Mouse (Mus musculus): ENCODE measurements at regions not wholly inside any gene's neighbourhood (a gene's known extent, or its start where the extent isn't known, plus 50 kb on each side); places are given as distances from the start of the nearest gene placed in this dataset.

- DNase-seq, result no peak
Measured at GRCm38 (mm10) chr14:18391824-18392486, 60.3 kb upstream of the Ube2e1 start.

GRCm38 (mm10) chr14:18389390-18389789 is 57.7 kb upstream of the Ube2e1 start:
- no peak for DNase-seq

- peak; percentile 31 for DNase-seq
Measured at GRCm38 (mm10) chr14:18385953-18386668, 54.5 kb upstream of the Ube2e1 start.
